Mouse (Mus musculus) kidney, adult 2 months (tissue): Measurements from ENCODE around the gene Tmem50b.

Experiments used
- CTCF ChIP-seq: fragments of 200-500 bp; conservative IDR thresholded peaks from 2 replicates; pipeline ENCODE4 v1.5.1; 2011; ENCODE audit warnings: low read depth, mild to moderate bottlenecking, control low read depth, low read length, moderate library complexity, mixed read lengths; ENCODE audit not compliant: insufficient read depth, insufficient read length
- POLR2A ChIP-seq: fragments of 200-500 bp; IDR thresholded peaks from one replicate; pipeline ENCODE4 v1.6.1; 2011; ENCODE audit warnings: low read depth, low read length, control low read depth

- TF ChIP-seq POLR2A (no peak), CTCF (no peak)
These were observed 39.9 kb downstream of the Tmem50b start for GRCm38 (mm10) chr16:91557693-91558092.
